Mouse (Mus musculus): ENCODE measurements at regions not wholly inside any gene's neighbourhood (a gene's known extent, or its start where the extent isn't known, plus 50 kb on each side); places are given as distances from the start of the nearest gene placed in this dataset.

GRCm38 (mm10) chr1:64226001-64226918 lies 104.2 kb upstream of the Klf7 start:
- Histone ChIP-seq H3K9ac (no peak overlapping the region), H3K4me2 (no peak overlapping the region), H3K4me3 (replicated peaks) (no peak overlapping the region), H3K27ac (no peak overlapping the region), H3K4me1 (replicated peaks) (no peaks in the 10 kb centered on the region), H3K36me3 (no peaks in the 10 kb centered on the region), H3K9me3 (replicated peaks) (no peaks in the 10 kb centered on the region), H3K27me3 (no peaks in the 10 kb centered on the region)
- ATAC-seq (ENCODE audit: low read depth), result no peak
- 46% methylated on average over 16 of the region's 16 CpGs for WGBS (ENCODE audit: insufficient replicate concordance)
- DNase-seq, result no peak

GRCm38 (mm10) chr1:64223779-64224687 lies 102.0 kb upstream of the Klf7 start:
- WGBS (ENCODE audit: insufficient replicate concordance), result 68% methylated on average over 19 of the region's 19 CpGs
- ATAC-seq (ENCODE audit: low read depth) (no peak), DNase-seq (no peak)
- Histone ChIP-seq H3K4me1 (replicated peaks) (no peaks in the 10 kb centered on the region), H3K27me3 (no peaks in the 10 kb centered on the region), H3K36me3 (no peaks in the 10 kb centered on the region), H3K9ac (no peak overlapping the region), H3K4me2 (no peak overlapping the region), H3K4me3 (replicated peaks) (no peak overlapping the region), H3K27ac (no peak overlapping the region), H3K9me3 (replicated peaks) (no peaks in the 10 kb centered on the region)

GRCm38 (mm10) chr1:64222475-64222874 lies 100.4 kb upstream of the Klf7 start:
- Histone ChIP-seq H3K9me3 (replicated peaks) (no peaks in the 10 kb centered on the region), H3K4me3 (replicated peaks) (no peak overlapping the region), H3K4me2 (no peak overlapping the region), H3K36me3 (no peaks in the 10 kb centered on the region), H3K4me1 (replicated peaks) (no peaks in the 10 kb centered on the region), H3K27me3 (no peaks in the 10 kb centered on the region), H3K27ac (no peak overlapping the region), H3K9ac (no peak overlapping the region)
- 19% methylated on average over 2 of the region's 2 CpGs for WGBS (ENCODE audit: insufficient replicate concordance)
- ATAC-seq (ENCODE audit: low read depth) (no peak), DNase-seq (no peak)

- Histone ChIP-seq H3K27me3 (no peaks in the 10 kb centered on the region), H3K36me3 (no peaks in the 10 kb centered on the region), H3K27ac (no peak overlapping the region), H3K4me3 (replicated peaks) (no peak overlapping the region), H3K4me2 (no peak overlapping the region), H3K9ac (no peak overlapping the region), H3K4me1 (replicated peaks) (no peaks in the 10 kb centered on the region), H3K9me3 (replicated peaks) (no peaks in the 10 kb centered on the region)
- no peak for DNase-seq
- WGBS (ENCODE audit: insufficient replicate concordance), result 68% methylated on average over 1 of the region's 1 CpGs
- ATAC-seq (ENCODE audit: low read depth), result no peak
Observed at GRCm38 (mm10) chr1:64220486-64220885, 98.4 kb upstream of the Klf7 start.

- no peaks in the 10 kb centered on the region for H3K4me1 ChIP-seq (replicated peaks)
- no peaks in the 10 kb centered on the region for H3K36me3 ChIP-seq
- H3K9ac ChIP-seq, result no peak overlapping the region
- H3K9me3 ChIP-seq (replicated peaks), result no peaks in the 10 kb centered on the region
- no peak overlapping the region for H3K27ac ChIP-seq
- WGBS (ENCODE audit: insufficient replicate concordance), result 59% methylated on average over 5 of the region's 5 CpGs
- no peak overlapping the region for H3K4me2 ChIP-seq
- DNase-seq, result no peak
- H3K4me3 ChIP-seq (replicated peaks), result no peak overlapping the region
- ATAC-seq (ENCODE audit: low read depth), result no peak
- H3K27me3 ChIP-seq, result no peaks in the 10 kb centered on the region
Observed at GRCm38 (mm10) chr1:64220040-64220439, 98.0 kb upstream of the Klf7 start.

GRCm38 (mm10) chr1:64215646-64216045 lies 93.6 kb upstream of the Klf7 start:
- H3K9ac ChIP-seq, result no peak overlapping the region
- no peaks in the 10 kb centered on the region for H3K9me3 ChIP-seq (replicated peaks)
- DNase-seq, result no peak
- H3K4me1 ChIP-seq (replicated peaks), result no peaks in the 10 kb centered on the region
- 55% methylated on average over 4 of the region's 4 CpGs for WGBS (ENCODE audit: insufficient replicate concordance)
- H3K4me3 ChIP-seq (replicated peaks), result no peak overlapping the region
- no peaks in the 10 kb centered on the region for H3K36me3 ChIP-seq
- H3K4me2 ChIP-seq, result no peak overlapping the region
- H3K27me3 ChIP-seq, result no peaks in the 10 kb centered on the region
- no peak overlapping the region for H3K27ac ChIP-seq
- no peak for ATAC-seq (ENCODE audit: low read depth)

GRCm38 (mm10) chr1:64209131-64209530 lies 87.0 kb upstream of the Klf7 start:
- Histone ChIP-seq H3K9ac (no peak overlapping the region), H3K27me3 (no peaks in the 10 kb centered on the region), H3K4me1 (replicated peaks) (no peaks in the 10 kb centered on the region), H3K4me2 (no peak overlapping the region), H3K4me3 (replicated peaks) (no peak overlapping the region), H3K36me3 (no peaks in the 10 kb centered on the region), H3K27ac (no peak overlapping the region), H3K9me3 (replicated peaks) (no peaks in the 10 kb centered on the region)
- WGBS (ENCODE audit: insufficient replicate concordance), result 41% methylated on average over 1 of the region's 1 CpGs
- DNase-seq (no peak), ATAC-seq (ENCODE audit: low read depth) (no peak)

GRCm38 (mm10) chr1:64200387-64201023 lies 78.4 kb upstream of the Klf7 start:
- H3K36me3 ChIP-seq, result no peaks in the 10 kb centered on the region
- H3K4me1 ChIP-seq (replicated peaks), result no peaks in the 10 kb centered on the region
- H3K27me3 ChIP-seq, result no peaks in the 10 kb centered on the region
- DNase-seq (no peak), ATAC-seq (ENCODE audit: low read depth) (no peak)
- H3K27ac ChIP-seq, result no peak overlapping the region
- WGBS (ENCODE audit: insufficient replicate concordance), result 41% methylated on average over 5 of the region's 5 CpGs
- H3K4me3 ChIP-seq (replicated peaks), result no peak overlapping the region
- no peak overlapping the region for H3K9ac ChIP-seq
- no peaks in the 10 kb centered on the region for H3K9me3 ChIP-seq (replicated peaks)
- no peak overlapping the region for H3K4me2 ChIP-seq

GRCm38 (mm10) chr1:64198781-64199180 lies 76.7 kb upstream of the Klf7 start:
- WGBS (ENCODE audit: insufficient replicate concordance), result 64% methylated on average over 5 of the region's 5 CpGs
- ATAC-seq (ENCODE audit: low read depth), result no peak
- Histone ChIP-seq H3K27ac (no peak overlapping the region), H3K27me3 (no peaks in the 10 kb centered on the region), H3K36me3 (no peaks in the 10 kb centered on the region), H3K4me3 (replicated peaks) (no peak overlapping the region), H3K4me2 (no peak overlapping the region), H3K9ac (no peak overlapping the region), H3K4me1 (replicated peaks) (peaks cover under 1% of the 10 kb centered on the region; the same call in 1 of the 2 replicates), H3K9me3 (replicated peaks) (no peaks in the 10 kb centered on the region)
- no peak for DNase-seq

- no peak overlapping the region for H3K4me3 ChIP-seq (replicated peaks)
- no peak overlapping the region for H3K27ac ChIP-seq
- H3K27me3 ChIP-seq, result no peaks in the 10 kb centered on the region
- H3K4me1 ChIP-seq (replicated peaks), result peaks cover 5% of the 10 kb centered on the region
- H3K9ac ChIP-seq, result no peak overlapping the region
- H3K9me3 ChIP-seq (replicated peaks), result no peaks in the 10 kb centered on the region
- DNase-seq (no peak), ATAC-seq (ENCODE audit: low read depth) (no peak)
- H3K36me3 ChIP-seq, result no peaks in the 10 kb centered on the region
- no peak overlapping the region for H3K4me2 ChIP-seq
- 70% methylated on average over 2 of the region's 2 CpGs for WGBS (ENCODE audit: insufficient replicate concordance)
Observed at GRCm38 (mm10) chr1:64198322-64198721, 76.2 kb upstream of the Klf7 start.

- Histone ChIP-seq H3K27ac (no peak overlapping the region), H3K9me3 (replicated peaks) (no peaks in the 10 kb centered on the region), H3K4me3 (replicated peaks) (no peak overlapping the region), H3K9ac (no peak overlapping the region), H3K4me2 (no peak overlapping the region), H3K27me3 (no peaks in the 10 kb centered on the region), H3K36me3 (no peaks in the 10 kb centered on the region), H3K4me1 (replicated peaks) (peaks cover 5% of the 10 kb centered on the region)
- WGBS (ENCODE audit: insufficient replicate concordance), result 44% methylated on average over 4 of the region's 4 CpGs
- ATAC-seq (ENCODE audit: low read depth) (no peak), DNase-seq (no peak)
Observed at GRCm38 (mm10) chr1:64195970-64196491, 73.9 kb upstream of the Klf7 start.

Data from liver, embryonic 13.5 days (tissue).